Mouse (Mus musculus): ENCODE data around the gene Nfatc3. TPM values are rescaled to one million over a fixed set of nuclear protein-coding genes. Genes with fewer than 3 reads are reported as not detected.

Nfatc3 gene
- 110 TPM for polyA plus RNA-seq (2015; fragmentation: Illumina TruSeq; extraction: RNeasy Lipid Tissue Mini Kit (QIAGEN cat#74804); ENCODE audit: insufficient read depth, low replicate concordance)

DNA sequence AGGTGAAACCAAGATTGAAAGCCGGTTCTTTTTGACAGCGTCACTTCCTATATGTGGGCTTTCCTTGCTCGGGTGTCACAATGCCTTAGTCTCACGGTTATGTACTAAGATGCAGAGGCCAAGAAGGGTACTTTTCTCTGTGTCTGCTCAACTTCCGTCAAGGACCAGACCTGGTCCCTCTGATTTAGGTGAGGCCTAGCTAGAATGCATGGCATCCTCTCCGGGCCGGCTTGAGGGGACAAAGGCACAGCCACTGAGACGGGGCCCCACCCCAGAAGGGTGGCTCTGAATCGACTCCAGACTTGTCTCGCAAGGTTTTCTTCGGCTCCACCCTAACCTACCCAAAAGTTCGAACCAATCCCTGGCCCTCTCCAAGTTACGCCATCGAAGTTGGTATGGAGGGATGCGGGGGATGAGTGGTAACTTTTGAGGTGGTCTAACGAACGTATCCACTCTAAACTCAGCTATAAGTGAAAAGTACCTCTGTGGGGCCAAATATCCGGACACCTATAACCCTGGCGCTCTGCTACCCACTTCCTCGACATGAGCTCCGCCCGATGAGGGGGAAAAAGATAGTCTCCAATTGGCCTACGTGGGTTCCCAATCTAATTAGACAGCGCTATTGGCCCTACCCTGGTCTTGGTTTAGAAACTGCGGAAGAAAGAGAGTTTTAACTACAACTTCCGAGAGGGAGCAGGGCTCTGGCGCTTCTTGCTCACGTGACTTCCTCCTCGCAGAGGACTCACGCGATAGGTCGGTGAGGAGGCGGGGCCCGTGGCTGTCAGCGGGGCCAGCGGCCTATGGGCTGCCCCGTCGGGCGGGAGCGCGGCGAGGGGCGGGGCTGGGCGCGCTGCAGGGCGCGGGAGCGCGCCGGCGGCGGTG lies at the start of gene Nfatc3:
Gene Nfatc3, plus strand, starts transcription at position 110 of the 882 bp plus-strand sequence.

GRCm38 (mm10) chr8:106011643-106011986 lies 47.0 kb upstream of the Nfatc3 start, which contains the start of gene Ddx28:
TSS of gene Ddx28 (minus strand) at chr8:106011882.

DNA sequence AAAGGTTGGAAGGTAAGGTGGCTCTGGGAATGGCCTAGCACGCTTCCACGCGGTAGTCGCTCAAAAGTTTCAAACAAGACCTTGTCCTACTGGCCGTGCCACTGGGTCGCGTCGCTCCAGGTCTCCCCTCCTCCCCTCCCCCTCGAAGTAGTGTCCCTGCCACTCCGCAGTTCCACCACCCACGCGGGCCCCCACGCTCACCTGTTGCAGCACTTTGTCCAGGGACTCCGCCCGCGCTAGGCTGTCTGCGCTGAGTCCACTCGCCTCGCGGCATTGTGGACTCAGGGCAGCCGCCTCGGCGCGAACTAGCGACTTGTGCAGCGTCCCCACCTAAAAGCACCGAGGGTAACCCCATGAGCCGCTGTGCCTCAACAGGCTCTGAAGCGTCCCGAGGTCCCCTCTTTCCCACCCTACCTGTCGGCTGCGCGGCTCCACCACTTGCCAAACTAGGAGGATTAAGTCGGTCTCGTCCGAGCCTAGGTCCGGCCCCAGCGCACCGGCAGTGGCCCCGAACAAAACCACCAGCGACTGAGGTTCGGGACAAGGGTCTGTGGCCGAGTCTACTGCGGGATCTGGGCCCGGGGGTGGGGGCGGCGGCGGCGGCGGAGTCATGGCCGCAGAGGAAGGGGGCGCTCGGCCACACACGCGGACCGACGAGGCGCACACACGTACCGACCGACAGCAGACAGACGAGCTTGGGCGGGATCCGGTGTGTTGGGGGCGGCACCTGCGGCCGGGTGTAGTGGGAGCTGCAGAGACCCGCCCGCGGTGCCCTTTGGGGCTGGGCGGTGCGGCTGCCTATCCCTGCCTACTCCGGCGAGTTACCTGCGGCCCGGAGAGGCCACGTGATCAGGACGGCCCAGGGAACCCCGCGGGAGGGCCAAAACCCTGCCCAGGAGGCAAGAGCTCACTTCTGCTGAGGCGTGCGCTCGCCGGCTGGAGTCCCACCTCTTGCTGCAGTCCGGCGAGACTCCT lies 77.8 kb downstream of the Nfatc3 start, which contains the start of gene Esrp2:
Gene Esrp2, minus strand, starts transcription at position 819 of the 975 bp plus-strand sequence.

DNA sequence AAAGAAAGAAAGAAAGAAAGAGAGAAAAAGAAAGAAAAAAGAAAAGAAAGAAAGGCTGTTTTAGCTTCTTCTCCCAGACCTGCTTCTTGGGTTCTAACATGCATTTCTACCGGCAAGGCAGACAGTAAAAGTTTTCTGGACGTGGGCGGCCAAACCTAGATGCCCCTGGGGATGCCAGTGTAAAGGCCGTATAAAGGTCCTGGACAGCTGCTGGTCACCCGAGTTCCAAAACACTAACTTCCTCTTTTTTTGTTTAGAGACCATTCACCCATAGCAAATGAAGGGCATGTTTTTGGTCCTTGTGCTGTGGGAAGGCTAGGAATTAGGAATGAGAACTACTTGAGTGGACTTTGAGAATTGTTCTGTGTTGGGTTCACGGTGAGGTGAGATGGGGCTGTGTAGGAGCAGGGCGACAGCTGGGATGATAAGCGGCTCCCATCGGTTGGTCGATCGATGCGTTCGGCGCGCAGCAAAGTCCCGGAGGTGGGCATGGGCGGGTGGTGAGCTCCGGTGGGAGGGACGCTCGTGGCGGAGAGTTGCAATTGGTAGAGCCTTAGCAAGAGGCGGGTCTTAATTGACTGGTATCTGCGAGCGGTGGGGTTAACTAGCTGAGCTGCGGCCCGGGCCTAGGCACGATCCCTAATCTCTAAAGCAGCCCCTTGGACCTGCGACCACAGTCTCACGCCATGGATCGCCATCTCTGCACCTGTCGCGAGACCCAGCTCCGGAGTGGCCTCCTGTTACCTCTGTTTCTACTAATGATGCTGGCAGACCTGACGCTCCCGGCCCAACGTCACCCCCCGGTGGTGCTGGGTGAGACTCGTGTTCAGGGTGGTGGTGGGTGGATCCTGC lies 91.4 kb downstream of the Nfatc3 start, which contains the start of gene Pla2g15:
Gene Pla2g15, plus strand, starts transcription at position 599 of the 852 bp plus-strand sequence.

GRCm38 (mm10) chr8:106168356-106169016 lies 109.8 kb downstream of the Nfatc3 start, which contains the start of gene Slc7a6:
TSS of gene Slc7a6 (plus strand) at chr8:106168857.

Other genes starting within 250 kb of the Nfatc3 start
- 33.1 TPM for gene Ranbp10, start 231.5 kb upstream of the Nfatc3 start, polyA plus RNA-seq (2015; fragmentation: Illumina TruSeq; extraction: RNeasy Lipid Tissue Mini Kit (QIAGEN cat#74804); ENCODE audit: insufficient read depth, low replicate concordance)
- 0.18 TPM for gene Tsnaxip1, start 231.1 kb upstream of the Nfatc3 start, polyA plus RNA-seq (2015; fragmentation: Illumina TruSeq; extraction: RNeasy Lipid Tissue Mini Kit (QIAGEN cat#74804); ENCODE audit: insufficient read depth, low replicate concordance)
- 12.7 TPM for gene Cenpt, start 205.6 kb upstream of the Nfatc3 start, polyA plus RNA-seq (2015; fragmentation: Illumina TruSeq; extraction: RNeasy Lipid Tissue Mini Kit (QIAGEN cat#74804); ENCODE audit: insufficient read depth, low replicate concordance)
- gene Thap11, start 203.7 kb upstream of the Nfatc3 start, polyA plus RNA-seq (2015; fragmentation: Illumina TruSeq; extraction: RNeasy Lipid Tissue Mini Kit (QIAGEN cat#74804); ENCODE audit: insufficient read depth, low replicate concordance), result 21.7 TPM
- 79.0 TPM for gene Nutf2, start 198.3 kb upstream of the Nfatc3 start, polyA plus RNA-seq (2015; fragmentation: Illumina TruSeq; extraction: RNeasy Lipid Tissue Mini Kit (QIAGEN cat#74804); ENCODE audit: insufficient read depth, low replicate concordance)
- gene Edc4, start 178.0 kb upstream of the Nfatc3 start, polyA plus RNA-seq (2015; fragmentation: Illumina TruSeq; extraction: RNeasy Lipid Tissue Mini Kit (QIAGEN cat#74804); ENCODE audit: insufficient read depth, low replicate concordance), result 23.4 TPM
- not detected for gene Nrn1l, start 165.3 kb upstream of the Nfatc3 start, polyA plus RNA-seq (2015; fragmentation: Illumina TruSeq; extraction: RNeasy Lipid Tissue Mini Kit (QIAGEN cat#74804); ENCODE audit: insufficient read depth, low replicate concordance)
- gene Pskh1, start 158.4 kb upstream of the Nfatc3 start, polyA plus RNA-seq (2015; fragmentation: Illumina TruSeq; extraction: RNeasy Lipid Tissue Mini Kit (QIAGEN cat#74804); ENCODE audit: insufficient read depth, low replicate concordance), result 11.7 TPM
- gene Ctrl, start 125.0 kb upstream of the Nfatc3 start, polyA plus RNA-seq (2015; fragmentation: Illumina TruSeq; extraction: RNeasy Lipid Tissue Mini Kit (QIAGEN cat#74804); ENCODE audit: insufficient read depth, low replicate concordance), result 3.9 TPM
- gene Psmb10, start 120.4 kb upstream of the Nfatc3 start, polyA plus RNA-seq (2015; fragmentation: Illumina TruSeq; extraction: RNeasy Lipid Tissue Mini Kit (QIAGEN cat#74804); ENCODE audit: insufficient read depth, low replicate concordance), result 35.5 TPM
- gene Lcat, start 115.5 kb upstream of the Nfatc3 start, polyA plus RNA-seq (2015; fragmentation: Illumina TruSeq; extraction: RNeasy Lipid Tissue Mini Kit (QIAGEN cat#74804); ENCODE audit: insufficient read depth, low replicate concordance), result 1.4 TPM
- gene Slc12a4, start 92.7 kb upstream of the Nfatc3 start, polyA plus RNA-seq (2015; fragmentation: Illumina TruSeq; extraction: RNeasy Lipid Tissue Mini Kit (QIAGEN cat#74804); ENCODE audit: insufficient read depth, low replicate concordance), result 10.7 TPM
- 0.22 TPM for gene Dpep3, start 79.4 kb upstream of the Nfatc3 start, polyA plus RNA-seq (2015; fragmentation: Illumina TruSeq; extraction: RNeasy Lipid Tissue Mini Kit (QIAGEN cat#74804); ENCODE audit: insufficient read depth, low replicate concordance)
- gene Dus2, start 67.5 kb upstream of the Nfatc3 start, polyA plus RNA-seq (2015; fragmentation: Illumina TruSeq; extraction: RNeasy Lipid Tissue Mini Kit (QIAGEN cat#74804); ENCODE audit: insufficient read depth, low replicate concordance), result 16.9 TPM
- gene Dpep2nb, start 52.9 kb upstream of the Nfatc3 start, polyA plus RNA-seq (2015; fragmentation: Illumina TruSeq; extraction: RNeasy Lipid Tissue Mini Kit (QIAGEN cat#74804); ENCODE audit: insufficient read depth, low replicate concordance), result not detected
- gene Ddx28, start 47.0 kb upstream of the Nfatc3 start, polyA plus RNA-seq (2015; fragmentation: Illumina TruSeq; extraction: RNeasy Lipid Tissue Mini Kit (QIAGEN cat#74804); ENCODE audit: insufficient read depth, low replicate concordance), result 6.9 TPM
- 0.06 TPM for gene Esrp2, start 78.1 kb downstream of the Nfatc3 start, polyA plus RNA-seq (2015; fragmentation: Illumina TruSeq; extraction: RNeasy Lipid Tissue Mini Kit (QIAGEN cat#74804); ENCODE audit: insufficient read depth, low replicate concordance)
- gene Pla2g15, start 91.6 kb downstream of the Nfatc3 start, polyA plus RNA-seq (2015; fragmentation: Illumina TruSeq; extraction: RNeasy Lipid Tissue Mini Kit (QIAGEN cat#74804); ENCODE audit: insufficient read depth, low replicate concordance), result 32.9 TPM
- gene Slc7a6, start 110.0 kb downstream of the Nfatc3 start, polyA plus RNA-seq (2015; fragmentation: Illumina TruSeq; extraction: RNeasy Lipid Tissue Mini Kit (QIAGEN cat#74804); ENCODE audit: insufficient read depth, low replicate concordance), result 27.4 TPM
- 79.5 TPM for gene Slc7a6os, start 152.1 kb downstream of the Nfatc3 start, polyA plus RNA-seq (2015; fragmentation: Illumina TruSeq; extraction: RNeasy Lipid Tissue Mini Kit (QIAGEN cat#74804); ENCODE audit: insufficient read depth, low replicate concordance)
- gene Prmt7, start 152.1 kb downstream of the Nfatc3 start, polyA plus RNA-seq (2015; fragmentation: Illumina TruSeq; extraction: RNeasy Lipid Tissue Mini Kit (QIAGEN cat#74804); ENCODE audit: insufficient read depth, low replicate concordance), result 20.2 TPM